Mouse (Mus musculus) limb, embryonic 11.5 days (tissue): ENCODE results near the gene Cep170. TPM values are rescaled to one million over a fixed set of nuclear protein-coding genes. Genes with fewer than 3 reads are reported as not detected.
"Not testable (repeated sequence)": the region's sequence is repeated elsewhere in the genome, so short reads cannot be mapped to it uniquely, and the experiment has no call there.

ENCODE experiments used
- ATAC-seq: fragments of 200-750 bp; cut with Nextera tagmentation; 2 replicates; pipeline ENCODE4 v1.8.0; 2017; ENCODE audit warnings: low read depth; ENCODE audit not compliant: insufficient number of reproducible peaks, low FRiP score, low TSS enrichment
- DNase-seq: peaks from one replicate; pipeline ENCODE4 v3.0.0-alpha.2; 2015; ENCODE audit warnings: low spot score
- H3K27ac ChIP-seq: fragments of 300-500 bp; sonication (generic); replicated peaks from 2 replicates; pipeline ENCODE4 v1.5.1; 2014; ENCODE audit warnings: low read depth, mild to moderate bottlenecking, low read length
- H3K27me3 ChIP-seq: fragments of 300-500 bp; sonication (generic); 2 replicates; pipeline ENCODE4 v1.6.1; 2014; ENCODE audit warnings: mild to moderate bottlenecking, low read length, mixed read lengths; ENCODE audit not compliant: control insufficient read depth, insufficient read depth
- H3K36me3 ChIP-seq: fragments of 300-500 bp; sonication (generic); 2 replicates; pipeline ENCODE4 v1.6.1; 2014; ENCODE audit warnings: mild to moderate bottlenecking, low read length, moderate library complexity, mixed read lengths; ENCODE audit not compliant: control insufficient read depth, insufficient read depth
- H3K4me1 ChIP-seq: fragments of 300-500 bp; sonication (generic); 2 replicates; pipeline ENCODE4 v1.6.1; 2014; ENCODE audit warnings: low read length, mixed read lengths; ENCODE audit not compliant: control insufficient read depth, insufficient read depth
- H3K4me2 ChIP-seq: fragments of 300-500 bp; sonication (generic); 2 replicates; pipeline ENCODE4 v1.6.1; 2014; ENCODE audit warnings: low read depth, mild to moderate bottlenecking, moderate library complexity; ENCODE audit not compliant: severe bottlenecking
- H3K4me3 ChIP-seq: fragments of 300-500 bp; sonication (generic); 2 replicates; pipeline ENCODE4 v1.5.1; 2014; ENCODE audit warnings: low read depth, low read length
- H3K9ac ChIP-seq: fragments of 300-500 bp; sonication (generic); 2 replicates; pipeline ENCODE4 v1.6.1; 2014; ENCODE audit warnings: mild to moderate bottlenecking, low read length
- H3K9me3 ChIP-seq: fragments of 300-500 bp; sonication (generic); 2 replicates; pipeline ENCODE4 v1.6.1; 2016; ENCODE audit warnings: low read length; ENCODE audit not compliant: control insufficient read depth
- WGBS: fragments of 180-500 bp; shearing (Covaris S2); extraction: QIAGEN DNeasy Blood & Tissue Kit; methylation state at CpG from one replicate; pipeline ENCODE4 v1.1.7; 2014; 5-methylcytosine and 5-hydroxymethylcytosine counted together
- polyA plus RNA-seq: library from polyadenylated mRNA; unstranded; fragments of >200 nt; fragmentation: Nextera tagmentation; extraction: Ambion mirVana; gene quantifications from 2 replicates; pipeline ENCODE4 v1.2.1, GENCODE M21; 2014

Gene Cep170
- polyA plus RNA-seq, 1 experiment from 2014 or later, result 35.6 TPM

- 81% methylated on average over 17 of the region's 17 CpGs for WGBS
- Histone ChIP-seq H3K9me3 (no peaks in the 10 kb centered on the region), H3K4me2 (no peak overlapping the region), H3K4me3 (no peak overlapping the region), H3K4me1 (no peaks in the 10 kb centered on the region), H3K27me3 (no peaks in the 10 kb centered on the region), H3K27ac (no peak overlapping the region), H3K9ac (no peak overlapping the region), H3K36me3 (no peaks in the 10 kb centered on the region)
- no peak for DNase-seq
- ATAC-seq, result no peak
Observed at GRCm38 (mm10) chr1:176845082-176845977, 31.5 kb upstream of the Cep170 start.

- DNase-seq, H3K27me3 ChIP-seq, H3K9me3 ChIP-seq, H3K4me3 ChIP-seq, H3K27ac ChIP-seq, H3K4me1 ChIP-seq, H3K36me3 ChIP-seq, H3K9ac ChIP-seq, H3K4me2 ChIP-seq, ATAC-seq: not testable (repeated sequence)
- WGBS, result 64% methylated on average over 7 of the region's 7 CpGs
Observed at GRCm38 (mm10) chr1:176836562-176836961, 22.7 kb upstream of the Cep170 start.

- 1% methylated on average over 41 of the region's 41 CpGs for WGBS
- Histone ChIP-seq H3K9ac (peak overlapping the region; percentile 54), H3K27me3 (no peaks in the 10 kb centered on the region), H3K4me1 (no peaks in the 10 kb centered on the region), H3K27ac (no peak overlapping the region), H3K4me2 (peak overlapping the region; percentile 88), H3K4me3 (peak overlapping the region; percentile 35), H3K9me3 (no peaks in the 10 kb centered on the region), H3K36me3 (no peaks in the 10 kb centered on the region)
- DNase-seq (peak; percentile 51), ATAC-seq (peak; percentile 42; the same call in 1 of the 2 replicates)
Observed at GRCm38 (mm10) chr1:176835501-176836294, 21.8 kb upstream of the Cep170 start.

- Histone ChIP-seq H3K4me2 (peak overlapping the region; percentile 88), H3K27me3 (no peaks in the 10 kb centered on the region), H3K4me1 (no peaks in the 10 kb centered on the region), H3K4me3 (no peak overlapping the region), H3K9ac (no peak overlapping the region), H3K9me3 (no peaks in the 10 kb centered on the region), H3K36me3 (no peaks in the 10 kb centered on the region), H3K27ac (no peak overlapping the region)
- WGBS, result 57% methylated on average over 6 of the region's 6 CpGs
- DNase-seq, result no peak
- no peak for ATAC-seq
Observed at GRCm38 (mm10) chr1:176834880-176835279, 21.0 kb upstream of the Cep170 start.

GRCm38 (mm10) chr1:176833948-176834347, 20.1 kb upstream of the Cep170 start:
- WGBS, result 85% methylated on average over 3 of the region's 3 CpGs
- Histone ChIP-seq H3K9me3 (no peaks in the 10 kb centered on the region), H3K36me3 (no peaks in the 10 kb centered on the region), H3K4me2 (no peak overlapping the region), H3K27me3 (no peaks in the 10 kb centered on the region), H3K9ac (no peak overlapping the region), H3K4me1 (no peaks in the 10 kb centered on the region), H3K27ac (no peak overlapping the region), H3K4me3 (no peak overlapping the region)
- ATAC-seq (no peak), DNase-seq (no peak)

GRCm38 (mm10) chr1:176833257-176833656, 19.4 kb upstream of the Cep170 start:
- Histone ChIP-seq H3K36me3 (no peaks in the 10 kb centered on the region), H3K9me3 (no peaks in the 10 kb centered on the region), H3K4me1 (no peaks in the 10 kb centered on the region), H3K4me3 (no peak overlapping the region), H3K4me2 (no peak overlapping the region), H3K27me3 (no peaks in the 10 kb centered on the region), H3K9ac (no peak overlapping the region), H3K27ac (no peak overlapping the region)
- no peak for DNase-seq
- no peak for ATAC-seq

- no peak overlapping the region for H3K4me3 ChIP-seq
- 82% methylated on average over 8 of the region's 8 CpGs for WGBS
- H3K4me2 ChIP-seq, result no peak overlapping the region
- H3K9ac ChIP-seq, result no peak overlapping the region
- DNase-seq (no peak), ATAC-seq (no peak)
- H3K27me3 ChIP-seq, result no peaks in the 10 kb centered on the region
- H3K4me1 ChIP-seq, result no peaks in the 10 kb centered on the region
- H3K27ac ChIP-seq, result no peak overlapping the region
- no peaks in the 10 kb centered on the region for H3K36me3 ChIP-seq
- no peaks in the 10 kb centered on the region for H3K9me3 ChIP-seq
Observed at GRCm38 (mm10) chr1:176832607-176833006, 18.7 kb upstream of the Cep170 start.

- ATAC-seq, result no peak
- Histone ChIP-seq H3K4me3 (no peak overlapping the region), H3K36me3 (no peaks in the 10 kb centered on the region), H3K9me3 (no peaks in the 10 kb centered on the region), H3K27me3 (no peaks in the 10 kb centered on the region), H3K27ac (no peak overlapping the region), H3K4me1 (no peaks in the 10 kb centered on the region), H3K9ac (no peak overlapping the region), H3K4me2 (no peak overlapping the region)
- DNase-seq, result no peak
- 81% methylated on average over 2 of the region's 2 CpGs for WGBS
Observed at GRCm38 (mm10) chr1:176832071-176832470, 18.2 kb upstream of the Cep170 start.
